Mouse (Mus musculus): ENCODE measurements around the gene Cyp2w1. TPM values are rescaled to one million over a fixed set of nuclear protein-coding genes. Genes with fewer than 3 reads are reported as not detected.
A peak's percentile ranks its signal among the peaks of the same experiment; 100 is the strongest.

Gene Cyp2w1
- polyA plus RNA-seq (2015; fragmentation: Nextera tagmentation; extraction: Ambion mirVana): not detected in 2 replicates

- no peak for DNase-seq (ENCODE audit: low spot score)
Measured at GRCm38 (mm10) chr5:139352317-139352716, at the start of gene Cyp2w1. TSS of gene Cyp2w1 (plus strand) at chr5:139352617.

- peak; percentile 50 for DNase-seq (ENCODE audit: low spot score)
Measured at GRCm38 (mm10) chr5:139303646-139304061, 48.8 kb upstream of the Cyp2w1 start.

DNA sequence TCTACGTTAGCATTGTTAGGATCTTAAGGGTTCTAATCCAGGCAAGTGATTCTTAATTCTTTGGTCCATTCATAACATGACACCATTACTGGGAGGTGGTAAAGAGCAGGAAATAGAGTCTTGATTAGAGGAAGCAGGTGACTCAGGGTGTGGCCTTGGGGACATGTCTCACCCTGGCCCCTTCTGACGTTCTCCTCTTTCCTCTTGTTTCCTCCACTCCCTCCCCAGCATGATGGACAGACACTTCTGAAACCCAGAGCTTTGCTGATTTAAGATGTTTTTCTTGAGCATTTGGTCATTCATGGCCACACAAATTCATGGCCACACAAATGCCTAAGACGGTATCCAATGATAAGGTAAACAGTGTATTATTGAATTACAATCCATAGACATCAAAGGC, 42.5 kb upstream of the Cyp2w1 start:
- no peak for DNase-seq (ENCODE audit: low spot score)

GRCm38 (mm10) chr5:139310477-139310876, 41.9 kb upstream of the Cyp2w1 start:
- DNase-seq (ENCODE audit: low spot score): no peak

GRCm38 (mm10) chr5:139311822-139312221, 40.6 kb upstream of the Cyp2w1 start:
- DNase-seq (ENCODE audit: low spot score): no peak

DNA sequence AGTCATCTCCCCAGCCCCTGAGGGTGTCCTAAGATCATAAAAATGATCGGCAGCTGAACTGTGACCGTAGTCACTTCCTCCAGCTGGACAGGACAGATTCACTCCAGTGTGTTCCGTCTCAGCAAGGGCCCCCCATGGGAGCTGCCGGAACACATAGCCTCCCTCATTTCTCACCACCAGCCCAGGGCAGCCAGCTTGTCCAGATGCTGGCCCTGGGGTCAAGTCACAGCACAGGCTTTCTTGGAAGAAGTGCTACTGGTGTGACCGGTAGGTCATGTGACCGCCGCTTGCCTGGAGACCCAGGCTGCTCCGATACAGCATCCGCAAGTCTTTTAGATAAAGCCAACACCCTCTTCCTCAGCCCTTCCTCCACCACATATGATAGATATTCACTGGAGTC, 38.9 kb upstream of the Cyp2w1 start:
- no peak for DNase-seq (ENCODE audit: low spot score)

GRCm38 (mm10) chr5:139314941-139315642, 37.3 kb upstream of the Cyp2w1 start:
- no peak for DNase-seq (ENCODE audit: low spot score)

DNA sequence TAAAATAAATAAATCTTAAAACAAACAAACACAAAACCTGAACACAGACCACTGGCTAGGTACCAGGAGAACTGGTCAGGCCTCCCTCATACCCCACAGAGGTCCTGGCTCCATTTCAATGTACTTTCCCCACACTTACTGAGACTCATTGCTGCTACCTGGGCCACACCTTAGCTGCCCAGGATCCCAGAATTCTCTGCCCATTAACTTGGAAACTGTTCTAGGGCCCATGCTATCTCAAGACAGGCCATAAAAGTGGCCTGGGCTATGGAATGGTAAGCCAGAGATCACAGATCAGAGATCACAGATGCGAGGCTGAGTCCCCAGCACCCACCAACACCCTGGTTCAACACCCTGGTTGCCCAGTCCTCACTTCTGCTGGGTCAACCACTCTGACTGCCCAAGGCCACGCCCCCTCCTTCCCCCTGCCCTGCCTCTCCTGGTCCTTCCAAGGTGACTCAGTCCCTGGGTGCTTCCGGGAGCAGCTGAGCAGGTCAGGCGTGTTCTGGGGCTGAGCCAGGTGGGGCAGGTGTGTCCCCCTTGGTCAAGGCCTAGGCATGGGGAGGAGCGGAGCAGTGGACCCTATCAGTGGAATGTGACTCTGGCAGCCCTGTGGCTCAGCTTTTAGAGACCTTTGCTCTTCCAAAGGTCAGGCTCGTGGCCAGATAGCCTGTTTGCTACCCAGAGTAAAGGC, 35.3 kb upstream of the Cyp2w1 start:
- DNase-seq (ENCODE audit: low spot score): no peak

DNA sequence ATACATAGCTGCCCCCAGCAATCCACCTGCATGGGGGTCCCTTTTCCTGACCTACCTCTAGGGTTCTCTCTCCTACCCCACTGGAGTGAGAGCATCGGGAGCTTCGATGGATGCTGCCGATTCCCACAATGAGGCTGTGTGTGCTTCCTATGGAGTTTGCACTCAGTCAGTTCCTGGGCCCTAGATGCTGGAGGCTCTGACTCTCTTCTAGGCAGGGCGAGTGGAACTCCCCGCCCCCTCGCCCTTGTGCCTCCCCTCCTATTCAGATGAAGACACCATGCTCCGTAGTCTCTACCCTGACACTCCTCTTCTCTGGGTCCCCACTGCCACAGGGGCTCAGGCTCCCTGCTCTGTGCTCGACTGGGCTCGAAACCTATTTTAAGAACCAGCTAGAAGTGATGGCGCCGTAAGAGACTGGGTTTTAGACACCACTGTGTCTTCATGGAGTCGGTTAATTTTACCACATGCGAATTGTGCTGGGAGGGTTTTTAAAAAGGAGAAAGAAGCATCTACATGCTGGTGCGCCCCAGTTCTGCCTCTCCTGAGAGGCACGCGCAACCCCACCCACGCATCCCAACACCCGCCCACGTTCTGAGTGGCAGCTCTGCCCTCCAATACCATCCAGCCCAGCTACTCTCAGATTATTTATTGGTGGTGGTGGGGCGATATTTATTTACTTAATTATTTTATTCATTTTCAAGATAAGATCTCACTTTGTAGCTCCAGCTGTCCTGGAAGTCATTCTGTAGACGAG, 34.5 kb upstream of the Cyp2w1 start:
- DNase-seq (ENCODE audit: low spot score): no peak

GRCm38 (mm10) chr5:139320424-139320823, 32.0 kb upstream of the Cyp2w1 start:
- no peak for DNase-seq (ENCODE audit: low spot score)

DNA sequence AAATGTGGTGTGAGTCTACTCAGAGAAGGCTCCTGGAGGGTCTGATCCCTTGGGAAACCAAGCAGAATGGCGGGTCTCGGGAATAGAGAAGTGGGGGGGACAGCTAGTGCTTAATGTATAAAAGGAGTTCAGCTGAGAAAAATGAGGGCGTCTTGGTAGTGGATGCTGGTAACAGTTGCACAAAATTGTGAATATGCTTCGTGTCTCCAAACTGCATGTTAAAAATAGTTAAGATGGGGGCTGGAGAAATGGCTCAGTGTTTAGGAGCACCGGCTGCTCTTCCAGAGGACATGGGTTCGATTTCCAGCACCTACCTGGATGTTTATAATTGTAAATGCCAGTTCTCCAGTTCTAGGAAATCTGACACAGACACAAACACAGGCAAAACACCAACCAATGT, 31.1 kb upstream of the Cyp2w1 start:
- no peak for DNase-seq (ENCODE audit: low spot score)

GRCm38 (mm10) chr5:139323260-139323924, 29.0 kb upstream of the Cyp2w1 start:
- DNase-seq (ENCODE audit: low spot score): no peak

GRCm38 (mm10) chr5:139324045-139324491, 28.3 kb upstream of the Cyp2w1 start:
- no peak for DNase-seq (ENCODE audit: low spot score)

- DNase-seq (ENCODE audit: low spot score): peak; percentile 46
Measured at GRCm38 (mm10) chr5:139324691-139325394, 27.6 kb upstream of the Cyp2w1 start.

DNA sequence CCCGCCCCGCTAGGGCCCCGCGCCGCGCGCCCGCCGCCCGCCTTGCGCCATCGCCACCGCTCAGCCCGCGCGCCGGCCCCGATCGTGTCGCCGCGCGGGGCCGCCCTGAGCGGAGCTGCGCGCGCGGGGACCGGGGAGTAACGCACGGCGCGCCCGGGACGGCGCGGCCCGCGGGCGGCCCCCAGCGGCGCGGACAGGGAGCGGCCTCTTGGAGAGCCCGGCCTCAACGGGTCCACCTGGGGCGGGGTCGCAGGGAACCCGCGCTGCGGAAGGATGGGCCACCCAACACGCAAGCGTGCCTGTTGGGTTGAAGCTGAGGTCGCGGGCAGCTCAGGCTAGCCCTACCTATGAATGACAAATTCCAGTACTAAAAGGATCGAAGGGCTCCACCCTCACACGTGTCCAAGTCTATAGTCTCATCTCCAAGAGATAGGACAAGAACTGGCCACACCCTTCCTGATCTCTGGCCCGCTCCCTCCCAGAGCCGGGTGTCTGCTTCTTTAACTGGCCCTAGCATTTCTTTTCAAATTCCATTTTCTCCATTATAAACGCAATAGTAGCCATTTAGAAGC, 26.9 kb upstream of the Cyp2w1 start, which contains the start of gene Adap1:
Adap1 (minus strand) TSS at position 228 of the 572 bp plus-strand sequence.
- DNase-seq (ENCODE audit: low spot score): peak; percentile 64

GRCm38 (mm10) chr5:139326111-139326696, 26.2 kb upstream of the Cyp2w1 start:
- no peak for DNase-seq (ENCODE audit: low spot score)

DNA sequence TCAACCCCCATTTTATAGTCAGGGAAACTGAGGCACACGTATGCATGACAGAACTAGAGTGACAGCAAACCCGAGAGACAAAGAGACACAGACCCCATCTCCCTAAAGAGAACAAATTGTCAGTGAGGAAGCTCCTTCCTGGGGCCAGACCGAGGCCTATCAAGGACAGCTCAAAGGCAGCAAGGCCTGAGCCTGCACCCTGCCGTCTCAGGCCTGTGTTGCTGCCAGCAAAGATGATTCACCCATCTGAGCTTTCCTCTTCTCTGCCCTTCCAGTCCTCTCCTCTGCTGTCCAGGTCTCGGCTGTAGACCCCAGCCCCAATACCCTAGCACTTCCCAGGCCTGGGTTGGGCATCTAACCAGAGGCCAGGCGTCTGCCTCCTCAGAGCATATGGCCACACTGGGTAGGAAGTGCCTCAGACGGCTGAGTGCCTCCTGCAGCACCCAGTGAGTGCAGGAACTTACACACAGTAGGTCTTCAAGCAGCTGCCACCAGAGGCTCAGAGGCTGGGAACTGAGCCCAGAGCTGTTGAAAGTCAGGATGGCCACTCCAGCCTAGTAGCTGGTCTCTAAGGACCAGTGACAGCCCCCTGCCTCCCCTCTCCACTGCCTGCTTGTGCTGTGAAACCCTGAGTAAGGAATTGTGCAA, 25.3 kb upstream of the Cyp2w1 start:
- no peak for DNase-seq (ENCODE audit: low spot score)

GRCm38 (mm10) chr5:139327634-139328020, 24.8 kb upstream of the Cyp2w1 start:
- DNase-seq (ENCODE audit: low spot score): no peak

- DNase-seq (ENCODE audit: low spot score): no peak
Measured at GRCm38 (mm10) chr5:139330766-139331165, 21.7 kb upstream of the Cyp2w1 start.

Measured in thymus, postnatal 0 days (tissue).